Mouse (Mus musculus) heart, adult 2 months (tissue): Measurements from ENCODE around the gene Ripply1. TPM values are rescaled to one million over a fixed set of nuclear protein-coding genes. Genes with fewer than 3 reads are reported as not detected.

Source experiments
- DNase-seq, 2 experiments: peaks; one replicate each; pipeline ENCODE4 v3.0.0; 2021
- H3K27ac ChIP-seq: fragments of 200-600 bp; 2 replicates; pipeline ENCODE4 v1.8.1; 2022
- H3K27me3 ChIP-seq: fragments of 200-500 bp; 2 replicates; pipeline ENCODE4 v1.6.1; 2012; ENCODE audit warnings: mild to moderate bottlenecking, low read length, inconsistent platforms, mixed read lengths; ENCODE audit not compliant: control insufficient read depth, insufficient read depth
- H3K36me3 ChIP-seq: fragments of 200-500 bp; 2 replicates; pipeline ENCODE4 v1.6.1; 2012; ENCODE audit warnings: low read length, inconsistent platforms; ENCODE audit not compliant: control insufficient read depth, insufficient read depth
- H3K4me1 ChIP-seq: fragments of 200-500 bp; 2 replicates; pipeline ENCODE4 v1.6.1; 2011; ENCODE audit warnings: low read length; ENCODE audit not compliant: control insufficient read depth, insufficient read depth
- H3K4me3 ChIP-seq: fragments of 200-600 bp; 2 replicates; pipeline ENCODE4 v1.8.1; 2022
- H3K79me2 ChIP-seq: fragments of 200-500 bp; replicated peaks from 2 replicates; pipeline ENCODE4 v1.6.1; 2012; ENCODE audit warnings: mild to moderate bottlenecking, inconsistent platforms, low read length, moderate library complexity, mixed read lengths; ENCODE audit not compliant: control insufficient read depth, insufficient read depth
- H3K9ac ChIP-seq: fragments of 200-500 bp; 2 replicates; pipeline ENCODE4 v1.6.1; 2012; ENCODE audit warnings: low read depth, mild to moderate bottlenecking, control low read depth, inconsistent platforms, low read length, mixed read lengths
- CTCF ChIP-seq: fragments of 200-600 bp; IDR thresholded peaks from 2 replicates; pipeline ENCODE4 v1.8.1; 2022; ENCODE audit warnings: antibody characterized with exemption, mild to moderate bottlenecking, moderate library complexity
- EP300 ChIP-seq: fragments of 200-500 bp; IDR thresholded peaks from 2 replicates; pipeline ENCODE4 v1.6.1; 2011; ENCODE audit warnings: low read depth, low read length, control low read depth; ENCODE audit not compliant: insufficient read depth
- POLR2A ChIP-seq: fragments of 200-500 bp; IDR thresholded peaks from 2 replicates; pipeline ENCODE4 v1.6.1; 2011; ENCODE audit warnings: mild to moderate bottlenecking, low read depth, low read length, control low read depth; ENCODE audit not compliant: insufficient read depth
- WGBS: fragments of 180-500 bp; shearing (Covaris S2); methylation state at CpG from one replicate; pipeline ENCODE4 v1.1.7; 2018; 5-methylcytosine and 5-hydroxymethylcytosine counted together
- intact Hi-C: fragments of 180-260 bp; cut with DNase I; formaldehyde crosslinking; loops from one replicate; pipeline ENCODE4 v1.15.1; 2025
- long read RNA-seq: library from polyadenylated mRNA; stranded (forward); transcript quantifications from one replicate; pipeline ENCODE4 v2.0.0, GENCODE M21; 2021
- polyA plus RNA-seq: library from polyadenylated mRNA; depleted of rRNA; stranded (reverse); fragments of >200 nt; gene quantifications from 2 replicates; pipeline ENCODE4 v1.2.3, GENCODE M21; 2012; rRNA removed
- total RNA-seq, 2 experiments: library from RNA; stranded (reverse); gene quantifications; 2 replicates each; pipeline ENCODE4 v1.2.3; 2021

Ripply1 gene
- total RNA-seq (not detected), polyA plus RNA-seq (not detected in 2 replicates)
- long read RNA-seq: 0 reads

DNA sequence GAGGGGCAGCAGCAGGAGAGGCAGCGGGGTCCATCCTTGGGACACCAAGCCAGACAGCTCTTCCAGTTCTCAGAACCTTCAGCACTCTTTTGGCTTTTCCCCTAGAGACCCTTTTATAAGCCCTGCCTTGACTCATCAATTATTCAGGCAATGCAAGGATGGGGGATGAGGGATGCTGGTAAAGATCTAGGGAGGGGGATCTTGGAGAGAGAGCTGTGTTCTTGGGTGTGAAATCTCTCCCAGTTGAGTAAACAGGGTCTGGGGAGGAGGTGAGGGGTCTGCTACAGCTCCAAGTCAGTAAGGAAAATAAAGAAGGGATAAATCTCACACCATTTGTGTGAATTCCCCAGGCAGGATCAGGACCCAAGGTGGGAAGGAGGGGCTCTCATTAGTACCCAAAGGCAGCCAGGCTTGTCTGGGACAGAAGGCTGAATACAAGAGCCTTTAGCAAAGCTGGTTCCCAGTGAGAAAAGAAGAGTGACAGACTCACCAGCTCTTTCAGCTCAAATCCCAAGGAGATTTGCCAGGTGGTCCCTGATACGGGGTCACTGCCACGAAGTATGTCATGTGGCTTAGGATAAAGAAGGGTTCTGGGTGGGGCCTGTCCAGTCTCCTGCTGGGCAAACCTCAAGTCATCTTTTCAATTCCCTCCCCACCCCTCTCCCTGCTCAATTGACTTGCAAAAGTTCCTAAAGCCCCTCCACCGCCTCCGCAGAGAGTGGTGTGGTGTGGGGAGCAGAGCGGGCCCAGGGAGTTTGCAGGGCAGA lies at the start of gene Ripply1:
Gene Ripply1, minus strand, starts transcription at position 76 of the 767 bp plus-strand sequence.
- H3K4me3 ChIP-seq: no peak within 1 kb of the TSS

DNA sequence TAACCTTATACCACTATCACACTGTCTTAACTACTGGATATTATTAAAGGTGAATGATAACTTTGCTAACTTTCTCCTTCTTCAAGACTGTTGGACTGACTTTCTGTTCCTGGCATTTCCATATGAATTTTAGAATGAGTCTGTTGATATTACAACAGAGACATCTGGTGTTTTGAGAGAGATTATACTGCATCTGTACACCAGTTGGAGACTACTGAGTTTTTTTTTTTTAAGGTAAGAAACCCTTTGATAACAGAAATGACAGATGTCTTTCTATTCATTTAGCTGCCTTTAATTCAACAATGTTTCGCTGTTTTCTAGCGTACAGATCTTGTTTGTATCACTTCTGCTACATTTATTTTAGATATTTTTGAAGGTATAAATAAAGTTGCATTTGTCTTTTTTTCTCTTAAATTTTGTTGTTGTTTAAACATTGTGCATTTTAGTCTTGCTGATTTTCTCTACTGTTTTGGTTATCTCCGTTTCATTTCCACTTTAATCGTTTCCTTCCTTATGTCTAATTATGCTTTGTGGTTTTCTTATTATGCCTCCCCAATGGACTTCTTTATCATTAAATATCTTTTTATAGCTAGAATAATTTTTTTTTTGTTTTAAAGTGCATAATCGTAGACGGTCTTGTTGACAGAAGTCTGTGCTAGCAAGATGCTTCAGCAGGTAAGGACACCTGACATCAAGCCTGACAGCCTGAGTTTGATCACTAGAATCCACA lies 46.4 kb upstream of the Ripply1 start:
- Histone ChIP-seq H3K4me1 (no peaks in the 10 kb centered on the region), H3K9ac (no peak overlapping the region), H3K79me2 (no peaks in the 10 kb centered on the region), H3K4me3 (no peak overlapping the region), H3K36me3 (no peaks in the 10 kb centered on the region), H3K27ac (no peak overlapping the region), H3K27me3 (no peaks in the 10 kb centered on the region)
- no peak for TF ChIP-seq CTCF
- TF ChIP-seq POLR2A: no peak
- TF ChIP-seq EP300: no peak
- intact Hi-C loops: no loop called here
- no peak for DNase-seq
- WGBS: 81% methylated on average over 6 of the region's 6 CpGs

More for the DNA sequence above, at the start of gene Ripply1:
- DNase-seq: no peak
- Histone ChIP-seq H3K36me3 (no peaks in the 10 kb centered on the region), H3K9ac (no peak within 1 kb of the TSS), H3K27me3 (no peaks in the 10 kb centered on the region), H3K4me1 (peaks cover 1% of the 10 kb centered on the region), H3K79me2 (no peaks in the 10 kb centered on the region), H3K27ac (no peak within 1 kb of the TSS)
- intact Hi-C loops: no loop called here
- TF ChIP-seq CTCF: no peak
- 69% methylated on average over 6 of the region's 6 CpGs for WGBS

DNA sequence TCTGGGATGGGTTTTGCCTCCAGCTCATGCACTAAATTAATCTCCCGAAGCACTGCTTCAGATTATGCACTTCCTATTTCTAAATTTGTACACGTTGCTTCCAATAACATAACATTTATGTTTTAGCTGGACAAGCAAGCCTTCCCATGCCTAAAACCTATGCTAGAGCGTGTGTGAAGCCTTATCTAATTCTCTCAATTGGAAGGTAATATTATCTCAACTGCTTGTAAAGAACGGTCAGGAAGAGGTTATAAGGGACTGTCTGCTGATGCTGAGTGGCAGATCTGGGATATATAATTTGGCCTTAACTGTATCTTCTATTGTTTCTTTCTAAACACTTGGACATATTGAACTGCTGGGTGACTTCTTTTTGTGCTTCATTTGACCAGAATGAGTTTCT lies 44.8 kb upstream of the Ripply1 start:
- H3K79me2 ChIP-seq: no peaks in the 10 kb centered on the region
- 61% methylated on average over 4 of the region's 4 CpGs for WGBS
- no peaks in the 10 kb centered on the region for H3K27me3 ChIP-seq
- no peak overlapping the region for H3K4me3 ChIP-seq
- no peaks in the 10 kb centered on the region for H3K4me1 ChIP-seq
- H3K9ac ChIP-seq: no peak overlapping the region
- TF ChIP-seq EP300: no peak
- TF ChIP-seq CTCF: no peak
- no peak for TF ChIP-seq POLR2A
- no peak overlapping the region for H3K27ac ChIP-seq
- intact Hi-C loops: no loop called here
- DNase-seq: no peak
- no peaks in the 10 kb centered on the region for H3K36me3 ChIP-seq

DNA sequence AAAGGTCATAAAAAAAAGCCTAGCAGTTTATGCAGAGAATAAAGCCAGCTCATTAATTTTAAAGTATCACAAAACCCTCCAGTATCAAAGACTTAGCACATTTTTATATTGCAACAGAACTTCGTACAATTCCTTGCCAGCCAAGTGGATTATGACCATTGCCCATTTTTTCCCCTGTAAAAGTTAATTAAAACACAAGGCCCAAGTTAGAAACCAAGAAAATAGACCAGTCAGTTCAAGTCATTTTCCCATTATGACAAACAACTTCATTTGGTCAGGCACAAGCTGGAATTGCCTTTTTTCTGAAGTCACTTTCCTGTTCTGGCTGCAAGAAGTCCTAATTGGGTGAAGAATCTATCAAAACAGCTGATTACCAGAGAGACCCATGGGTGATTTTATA lies 43.2 kb upstream of the Ripply1 start:
- WGBS: 81% methylated on average over 1 of the region's 1 CpGs

DNA sequence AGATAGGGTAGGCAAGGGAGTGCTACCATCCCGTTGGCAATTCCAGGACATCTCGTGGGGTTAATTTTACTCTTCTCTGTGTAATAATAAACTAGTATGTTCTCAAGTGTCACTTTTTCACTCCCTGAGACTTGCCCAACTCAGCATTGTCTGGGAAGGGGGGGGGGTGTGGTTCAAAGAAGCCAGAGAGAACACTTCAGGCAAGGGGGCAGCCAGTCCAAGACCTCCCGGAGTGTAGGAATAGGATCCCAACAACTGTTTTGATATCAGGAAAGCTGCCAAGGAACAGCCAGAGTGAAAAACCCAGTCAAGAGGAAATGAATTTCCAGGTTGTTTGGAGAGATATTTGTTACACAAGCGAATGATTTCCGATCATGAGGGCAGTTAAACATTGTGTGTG lies 33.0 kb upstream of the Ripply1 start:
- TF ChIP-seq POLR2A (no peak), CTCF (no peak), EP300 (no peak)
- Histone ChIP-seq H3K79me2 (no peaks in the 10 kb centered on the region), H3K27ac (no peak overlapping the region), H3K9ac (no peak overlapping the region), H3K4me1 (no peaks in the 10 kb centered on the region), H3K36me3 (no peaks in the 10 kb centered on the region), H3K27me3 (no peaks in the 10 kb centered on the region), H3K4me3 (no peak overlapping the region)
- 63% methylated on average over 5 of the region's 5 CpGs for WGBS
- intact Hi-C loops: no loop called here
- DNase-seq: no peak

More for the DNA sequence above, 43.2 kb upstream of the Ripply1 start:
- TF ChIP-seq POLR2A (no peak), CTCF (no peak), EP300 (no peak)
- no peaks in the 10 kb centered on the region for H3K36me3 ChIP-seq
- H3K4me1 ChIP-seq: no peaks in the 10 kb centered on the region
- H3K79me2 ChIP-seq: no peaks in the 10 kb centered on the region
- no peak overlapping the region for H3K9ac ChIP-seq
- no peak overlapping the region for H3K27ac ChIP-seq
- H3K27me3 ChIP-seq: no peaks in the 10 kb centered on the region
- H3K4me3 ChIP-seq: no peak overlapping the region
- intact Hi-C loops: no loop called here
- DNase-seq: no peak

DNA sequence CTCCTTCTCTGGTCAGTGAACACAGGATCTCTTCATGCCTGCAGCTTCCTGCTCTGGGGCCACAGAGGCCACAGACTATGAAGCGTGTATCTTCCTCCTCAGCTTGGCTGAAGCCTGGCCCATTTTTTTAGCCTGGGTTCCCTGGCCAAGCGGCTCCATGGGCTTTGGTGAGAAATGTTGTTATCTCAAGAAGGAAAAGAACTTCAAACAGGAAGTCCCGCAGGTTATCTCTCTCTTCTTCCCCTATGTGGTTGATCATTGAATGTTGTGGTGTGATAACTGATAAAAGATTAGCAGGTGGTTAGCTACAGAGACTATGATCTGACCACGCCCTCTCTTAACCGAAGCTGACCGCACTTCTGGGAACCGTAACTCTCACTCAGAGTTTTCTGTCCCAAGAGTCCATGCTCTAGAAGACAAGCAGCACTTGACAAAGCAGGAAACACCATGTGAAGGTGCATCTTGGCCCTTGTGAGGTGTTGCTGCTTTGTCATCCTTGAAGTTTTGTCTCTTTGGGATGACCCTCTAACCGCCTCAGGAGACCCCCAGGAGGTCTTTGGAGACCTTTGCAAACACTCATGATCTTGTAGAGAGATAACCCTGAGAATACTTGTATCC lies 32.0 kb upstream of the Ripply1 start:
- Histone ChIP-seq H3K9ac (no peak overlapping the region), H3K27ac (no peak overlapping the region), H3K4me1 (no peaks in the 10 kb centered on the region), H3K27me3 (no peaks in the 10 kb centered on the region), H3K4me3 (no peak overlapping the region), H3K79me2 (no peaks in the 10 kb centered on the region), H3K36me3 (no peaks in the 10 kb centered on the region)
- no peak for DNase-seq
- WGBS: 66% methylated on average over 8 of the region's 8 CpGs
- intact Hi-C loops: no loop called here
- TF ChIP-seq CTCF (no peak), POLR2A (no peak), EP300 (no peak)
